Mouse (Mus musculus): ENCODE data around the gene C4bp.

- TF ChIP-seq CTCF (IDR thresholded peaks at IDR 0.05; ENCODE audit: borderline replicate concordance, insufficient read depth, low read length), result no peak
- TF ChIP-seq POLR2A (IDR thresholded peaks at IDR 0.05; ENCODE audit: low read depth, low read length), result no peak
Measured at GRCm38 (mm10) chr1:130633316-130633715, 28.1 kb downstream of the C4bp start.
